Mouse (Mus musculus): ENCODE measurements around the gene Casp6. TPM values are rescaled to one million over a fixed set of nuclear protein-coding genes. Genes with fewer than 3 reads are reported as not detected.

Gene Casp6
- polyA plus RNA-seq (2015; fragmentation: Nextera tagmentation; extraction: Ambion mirVana), result 36.9 and 37.8 TPM in 2 replicates

DNA sequence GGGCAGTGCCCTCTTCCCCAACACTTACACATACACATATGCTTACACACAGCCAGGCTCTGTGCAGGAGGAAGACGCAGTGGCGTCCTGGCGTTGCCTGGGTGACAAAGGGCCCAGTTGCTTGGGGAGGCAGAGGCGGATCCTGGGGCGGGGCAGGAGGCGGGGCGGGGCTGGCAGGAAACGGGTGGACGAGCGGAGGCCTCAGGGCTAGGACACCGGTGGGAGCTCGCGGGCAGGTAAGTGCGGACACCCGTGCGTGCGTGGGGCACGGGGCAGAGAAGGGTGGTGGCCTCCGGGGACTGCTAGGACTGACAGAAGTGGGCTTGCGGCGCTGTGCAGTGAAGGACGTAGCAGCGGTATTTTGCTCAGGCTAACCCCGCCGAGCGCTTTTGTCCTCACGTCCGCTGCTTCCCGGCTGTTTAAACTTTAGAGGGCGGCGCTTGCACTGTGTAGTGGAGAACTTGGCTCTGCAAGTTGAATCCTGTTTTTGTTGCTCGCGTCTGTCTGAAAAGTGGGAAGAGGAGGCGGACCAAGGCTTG is at the start of gene Casp6:
Gene Casp6 (plus strand): TSS at position 155 of the 539 bp plus-strand sequence.
- Histone ChIP-seq H3K4me1 (replicated peaks) (peaks cover 15% of the 10 kb centered on the region), H3K36me3 (0 out of 2 replicates have a peak, but pooled peaks cover 4% of the 10 kb centered on the region), H3K9me3 (no peaks in the 10 kb centered on the region), H3K27me3 (no peaks in the 10 kb centered on the region), H3K4me2 (peak within 1 kb of the TSS; percentile 63), H3K27ac (replicated peaks) (peak within 1 kb of the TSS; percentile 3; the same call in 1 of the 2 replicates), H3K9ac (peak within 1 kb of the TSS; percentile 71), H3K4me3 (peak within 1 kb of the TSS; percentile 59)
- ATAC-seq (ENCODE audit: low read depth), result peak; percentile 96
- under 1% methylated on average over 34 of the region's 34 CpGs for WGBS

DNA sequence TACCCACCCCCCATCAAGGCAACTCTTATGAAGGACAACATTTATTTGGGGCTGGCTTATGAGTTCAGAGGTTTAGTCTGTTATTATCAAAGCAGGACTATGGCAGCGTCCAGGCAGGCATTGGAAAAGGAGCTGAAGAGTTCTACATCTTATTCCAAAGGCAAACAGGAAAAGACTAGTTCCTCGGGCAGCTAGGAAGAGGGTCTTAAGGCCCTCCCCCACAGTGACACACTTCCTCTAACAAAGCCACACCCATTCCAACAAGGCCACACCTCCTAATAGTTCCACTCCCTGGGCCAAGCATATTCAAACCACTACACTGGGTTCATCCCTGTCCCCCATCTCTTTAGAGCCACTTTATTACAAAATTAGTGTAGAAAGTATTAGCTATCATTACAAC is 38.6 kb upstream of the Casp6 start:
- Histone ChIP-seq H3K27me3 (no peaks in the 10 kb centered on the region), H3K4me2 (no peak overlapping the region), H3K4me1 (replicated peaks) (no peaks in the 10 kb centered on the region), H3K9me3 (no peaks in the 10 kb centered on the region), H3K36me3 (no peaks in the 10 kb centered on the region), H3K27ac (replicated peaks) (no peak overlapping the region), H3K4me3 (no peak overlapping the region), H3K9ac (no peak overlapping the region)
- 75% methylated on average over 2 of the region's 2 CpGs for WGBS
- ATAC-seq (ENCODE audit: low read depth), result no peak

DNA sequence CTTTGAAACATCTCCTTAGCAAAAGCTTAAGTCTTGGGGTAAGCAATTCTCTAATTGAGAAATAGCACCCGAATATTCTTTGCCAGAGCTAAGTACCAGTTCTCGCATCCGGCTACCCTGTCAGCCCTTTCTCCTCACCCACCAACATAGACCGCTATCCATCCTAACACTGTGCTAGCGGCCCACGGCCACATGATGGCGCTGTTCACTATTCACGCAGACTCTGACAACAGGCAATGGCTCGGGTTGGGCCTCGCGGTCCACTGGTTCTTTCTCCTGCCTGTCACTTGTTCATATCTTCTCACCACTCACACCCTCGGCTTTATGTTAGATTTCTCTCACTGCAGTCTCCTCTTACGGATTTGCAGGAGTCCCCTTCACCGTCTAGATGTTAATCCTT is 37.5 kb upstream of the Casp6 start:
- H3K27me3 ChIP-seq, result no peaks in the 10 kb centered on the region
- no peaks in the 10 kb centered on the region for H3K4me1 ChIP-seq (replicated peaks)
- 54% methylated on average over 14 of the region's 14 CpGs for WGBS
- no peaks in the 10 kb centered on the region for H3K36me3 ChIP-seq
- ATAC-seq (ENCODE audit: low read depth), result no peak
- H3K9ac ChIP-seq, result no peak overlapping the region
- no peaks in the 10 kb centered on the region for H3K9me3 ChIP-seq
- no peak overlapping the region for H3K27ac ChIP-seq (replicated peaks)
- H3K4me3 ChIP-seq, result no peak overlapping the region
- H3K4me2 ChIP-seq, result no peak overlapping the region

DNA sequence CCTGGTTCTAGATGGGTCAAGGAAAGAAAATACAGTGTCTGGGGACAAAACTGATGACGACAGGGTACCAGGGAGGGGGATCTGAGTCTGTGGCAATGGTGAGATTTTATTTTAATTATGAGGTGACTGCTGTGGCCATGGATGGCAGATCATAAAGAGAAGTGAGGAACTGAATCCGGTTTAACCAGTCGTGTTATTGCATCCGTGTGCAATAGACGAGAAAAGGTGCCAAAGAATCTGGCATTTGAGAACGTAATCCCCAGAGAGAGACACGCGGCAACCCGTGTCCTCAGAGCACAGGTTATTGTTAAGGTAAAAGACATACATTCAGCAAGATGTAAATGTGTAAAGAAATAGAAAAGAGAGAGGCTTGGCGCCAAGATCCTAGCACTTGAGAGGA is 23.9 kb upstream of the Casp6 start:
- ATAC-seq (ENCODE audit: low read depth), result no peak
- Histone ChIP-seq H3K27me3 (no peaks in the 10 kb centered on the region; the same call in 1 of the 2 replicates), H3K36me3 (no peaks in the 10 kb centered on the region), H3K4me3 (no peak overlapping the region), H3K27ac (replicated peaks) (no peak overlapping the region), H3K9ac (no peak overlapping the region), H3K4me2 (no peak overlapping the region), H3K4me1 (replicated peaks) (peaks cover 12% of the 10 kb centered on the region), H3K9me3 (no peaks in the 10 kb centered on the region)
- WGBS, result 94% methylated on average over 10 of the region's 10 CpGs

DNA sequence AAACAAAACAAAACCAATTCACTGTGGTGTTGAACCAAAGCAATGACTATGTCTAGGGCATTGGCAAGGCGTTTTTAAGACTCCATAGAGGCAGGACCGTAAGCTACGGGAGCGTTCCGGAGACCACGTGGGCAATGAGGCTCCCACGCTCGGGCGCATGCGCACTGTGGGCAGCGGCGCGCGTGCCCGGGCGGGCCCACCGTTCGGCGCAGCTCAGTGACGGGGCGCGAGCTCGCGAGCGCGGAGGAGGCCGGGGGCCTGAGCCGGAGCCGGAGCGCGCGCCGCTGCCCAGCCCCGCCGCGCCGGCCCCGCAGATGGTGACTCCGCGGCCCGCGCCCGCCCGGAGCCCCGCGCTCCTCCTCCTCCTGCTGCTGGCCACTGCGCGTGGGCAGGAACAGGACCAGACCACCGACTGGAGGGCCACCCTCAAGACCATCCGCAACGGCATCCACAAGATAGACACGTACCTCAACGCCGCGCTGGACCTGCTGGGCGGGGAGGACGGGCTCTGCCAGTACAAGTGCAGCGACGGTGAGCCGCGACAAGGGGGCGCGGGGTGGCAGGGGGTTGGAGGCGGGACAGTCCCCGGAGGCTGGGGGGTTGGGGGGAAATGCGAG is 22.7 kb upstream of the Casp6 start, which contains the start of gene Pla2g12a:
Gene Pla2g12a (plus strand): TSS at position 202 of the 617 bp plus-strand sequence.
- Histone ChIP-seq H3K27me3 (no peaks in the 10 kb centered on the region; the same call in 1 of the 2 replicates), H3K9me3 (no peaks in the 10 kb centered on the region), H3K4me1 (replicated peaks) (peaks cover 12% of the 10 kb centered on the region), H3K27ac (replicated peaks) (peak within 1 kb of the TSS; percentile 88), H3K4me2 (peak within 1 kb of the TSS; percentile 88), H3K36me3 (no peaks in the 10 kb centered on the region), H3K9ac (peak within 1 kb of the TSS; percentile 85), H3K4me3 (peak within 1 kb of the TSS; percentile 62)
- peak; percentile 95 for ATAC-seq (ENCODE audit: low read depth)
- under 1% methylated on average over 66 of the region's 66 CpGs for WGBS

DNA sequence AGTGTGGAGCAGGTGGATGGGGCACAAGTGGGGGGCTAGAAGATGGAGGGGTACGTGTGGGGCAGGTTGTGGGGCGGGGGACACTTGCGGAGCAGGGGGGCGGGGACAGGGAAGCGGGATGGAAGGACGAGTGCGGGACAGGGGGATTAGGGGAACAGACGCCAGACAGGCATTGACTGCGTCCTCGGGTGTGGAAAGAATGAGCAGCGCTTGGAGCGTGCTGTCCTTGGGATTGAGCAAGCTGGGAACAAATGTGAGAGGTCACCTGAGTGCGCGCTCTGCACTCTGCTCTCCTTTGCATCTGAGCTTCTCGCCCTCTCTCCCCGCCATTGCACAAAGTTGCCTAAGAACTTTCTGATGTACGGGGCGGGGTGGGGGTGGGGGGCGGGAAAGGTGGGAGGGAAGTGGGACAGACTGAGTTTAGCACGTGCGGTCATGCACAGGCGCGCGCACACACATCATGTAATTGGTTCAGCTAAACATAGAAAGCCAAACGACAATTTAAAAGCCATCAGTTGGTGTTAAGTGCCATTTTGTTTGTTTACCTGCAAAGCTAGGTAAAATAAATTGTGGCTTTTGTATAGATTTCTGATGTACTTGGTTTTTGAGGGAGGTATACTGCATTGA is 22.0 kb upstream of the Casp6 start:
- ATAC-seq (ENCODE audit: low read depth), result peak; percentile 70
- H3K27me3 ChIP-seq, result no peaks in the 10 kb centered on the region; the same call in 1 of the 2 replicates
- no peaks in the 10 kb centered on the region for H3K9me3 ChIP-seq
- peak overlapping the region; percentile 62 for H3K4me3 ChIP-seq
- H3K4me2 ChIP-seq, result peak overlapping the region; percentile 88
- under 1% methylated on average over 20 of the region's 25 CpGs for WGBS
- H3K4me1 ChIP-seq (replicated peaks), result peaks cover 12% of the 10 kb centered on the region
- H3K36me3 ChIP-seq, result no peaks in the 10 kb centered on the region
- peak overlapping the region; percentile 88 for H3K27ac ChIP-seq (replicated peaks)
- peak overlapping the region; percentile 85 for H3K9ac ChIP-seq

DNA sequence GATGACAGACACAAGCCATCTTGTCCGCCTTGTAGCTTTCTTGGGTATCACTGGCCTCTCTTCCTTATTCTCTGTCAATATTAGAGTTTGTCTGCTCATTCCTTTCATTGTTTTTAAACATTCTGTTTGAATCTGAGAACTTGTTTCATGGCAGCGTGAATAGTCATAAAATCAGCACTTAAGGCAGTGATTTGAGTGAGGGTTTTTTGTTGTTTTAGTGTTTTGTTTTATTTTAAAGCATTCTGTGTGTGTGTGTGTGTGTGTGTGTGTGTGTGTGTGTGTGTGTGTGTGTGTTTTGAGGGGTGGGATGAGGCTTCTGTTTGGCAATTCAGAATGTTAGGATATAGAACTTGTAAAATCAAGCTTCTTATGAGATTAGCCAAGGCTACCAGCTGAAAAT is 21.3 kb upstream of the Casp6 start:
- no peak overlapping the region for H3K27ac ChIP-seq (replicated peaks)
- H3K4me2 ChIP-seq, result peak overlapping the region; percentile 88
- H3K9me3 ChIP-seq, result no peaks in the 10 kb centered on the region
- H3K4me3 ChIP-seq, result peak overlapping the region; percentile 62; the same call in 1 of the 2 replicates
- H3K36me3 ChIP-seq, result no peaks in the 10 kb centered on the region
- ATAC-seq (ENCODE audit: low read depth), result no peak
- H3K9ac ChIP-seq, result no peak overlapping the region
- WGBS, result 71% methylated on average over 2 of the region's 2 CpGs
- H3K27me3 ChIP-seq, result no peaks in the 10 kb centered on the region; the same call in 1 of the 2 replicates
- peaks cover 12% of the 10 kb centered on the region for H3K4me1 ChIP-seq (replicated peaks)

DNA sequence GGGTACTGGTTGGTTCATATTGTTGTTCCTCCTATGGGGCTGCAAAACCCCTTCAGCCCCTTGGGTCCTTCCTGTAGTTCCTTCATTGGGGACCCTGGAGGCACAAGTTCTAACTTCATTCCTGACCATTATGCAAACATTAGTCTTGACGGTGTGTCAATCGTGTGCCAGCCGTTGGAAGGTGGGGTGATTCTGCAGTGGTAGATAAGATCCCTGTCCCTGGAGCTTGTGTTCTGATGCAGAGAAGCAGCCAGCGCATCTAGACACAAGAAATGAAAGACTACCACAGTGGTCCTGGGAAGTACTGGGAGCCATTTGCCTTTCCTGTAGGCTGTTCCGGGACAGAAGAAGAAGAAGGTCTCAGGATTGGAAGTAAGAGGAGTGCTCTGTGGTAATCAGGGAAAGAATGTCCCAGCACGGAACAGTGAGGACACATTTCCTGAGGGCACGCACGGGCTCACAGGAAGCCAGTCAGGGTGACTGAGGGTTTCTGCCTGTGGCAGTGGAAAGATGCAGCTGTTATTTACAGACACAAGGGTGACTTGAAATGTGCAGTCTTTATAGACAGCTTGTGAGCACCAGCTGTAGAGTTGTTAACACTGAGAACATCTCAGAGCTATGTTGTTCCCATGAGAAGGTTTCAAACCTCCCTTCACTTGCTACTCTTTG is 20.2 kb upstream of the Casp6 start:
- no peak overlapping the region for H3K4me2 ChIP-seq
- no peaks in the 10 kb centered on the region for H3K9me3 ChIP-seq
- WGBS, result 86% methylated on average over 8 of the region's 8 CpGs
- no peak overlapping the region for H3K4me3 ChIP-seq
- no peak overlapping the region for H3K9ac ChIP-seq
- no peaks in the 10 kb centered on the region for H3K36me3 ChIP-seq
- ATAC-seq (ENCODE audit: low read depth), result no peak
- H3K27me3 ChIP-seq, result no peaks in the 10 kb centered on the region
- no peak overlapping the region for H3K27ac ChIP-seq (replicated peaks)
- peaks cover 12% of the 10 kb centered on the region for H3K4me1 ChIP-seq (replicated peaks)

DNA sequence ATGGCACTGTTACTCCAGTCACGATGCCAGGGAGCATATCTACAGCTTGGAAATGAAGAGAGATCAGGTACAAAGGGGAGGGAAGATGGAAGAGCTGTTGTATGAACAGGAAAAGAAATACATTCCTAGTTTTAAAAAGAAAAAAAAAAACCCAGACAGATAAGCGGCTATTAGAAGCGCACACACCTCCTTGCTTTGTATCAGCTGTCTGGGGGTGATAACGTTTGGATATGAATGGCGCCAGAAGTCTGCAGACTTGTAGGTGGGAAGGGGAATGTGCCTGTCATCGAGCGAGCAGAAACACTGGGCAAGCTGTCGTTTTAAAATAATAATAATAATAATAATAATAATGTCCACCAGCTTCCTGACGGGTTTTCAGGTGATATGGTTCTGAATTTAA is 15.6 kb upstream of the Casp6 start:
- no peak overlapping the region for H3K4me2 ChIP-seq

DNA sequence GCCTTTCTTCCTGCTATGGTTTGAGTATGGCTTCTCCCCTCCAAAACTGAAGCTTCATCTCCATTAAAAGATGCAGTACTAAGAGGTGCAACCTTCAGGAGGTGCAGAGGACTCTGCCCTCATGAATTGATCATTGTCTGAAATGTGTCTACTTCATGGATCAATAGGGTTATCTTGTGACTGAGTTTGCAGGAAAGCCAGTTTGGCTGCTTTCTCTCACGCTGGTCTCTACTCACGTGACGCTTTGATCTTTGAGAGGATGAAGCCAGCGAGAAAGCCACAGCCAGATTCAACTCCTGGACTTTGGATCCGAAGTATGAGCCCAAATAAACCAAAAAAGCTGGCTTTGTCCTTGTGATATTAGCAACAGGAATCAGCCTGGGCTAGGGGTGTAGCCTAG is 14.8 kb upstream of the Casp6 start:
- H3K4me3 ChIP-seq, result no peak overlapping the region
- H3K27ac ChIP-seq (replicated peaks), result no peak overlapping the region
- no peak overlapping the region for H3K9ac ChIP-seq
- 88% methylated on average over 5 of the region's 5 CpGs for WGBS
- peaks cover 14% of the 10 kb centered on the region for H3K36me3 ChIP-seq
- no peak for ATAC-seq (ENCODE audit: low read depth)
- H3K4me1 ChIP-seq (replicated peaks), result no peaks in the 10 kb centered on the region
- no peaks in the 10 kb centered on the region for H3K9me3 ChIP-seq
- no peaks in the 10 kb centered on the region for H3K27me3 ChIP-seq
- H3K4me2 ChIP-seq, result no peak overlapping the region

More for the DNA sequence above, 15.6 kb upstream of the Casp6 start:
- H3K4me3 ChIP-seq, result no peak overlapping the region
- H3K9me3 ChIP-seq, result no peaks in the 10 kb centered on the region
- no peak for ATAC-seq (ENCODE audit: low read depth)
- no peak overlapping the region for H3K27ac ChIP-seq (replicated peaks)
- H3K4me1 ChIP-seq (replicated peaks), result no peaks in the 10 kb centered on the region
- 88% methylated on average over 9 of the region's 9 CpGs for WGBS
- H3K9ac ChIP-seq, result no peak overlapping the region
- H3K36me3 ChIP-seq, result peaks cover 6% of the 10 kb centered on the region
- H3K27me3 ChIP-seq, result no peaks in the 10 kb centered on the region

DNA sequence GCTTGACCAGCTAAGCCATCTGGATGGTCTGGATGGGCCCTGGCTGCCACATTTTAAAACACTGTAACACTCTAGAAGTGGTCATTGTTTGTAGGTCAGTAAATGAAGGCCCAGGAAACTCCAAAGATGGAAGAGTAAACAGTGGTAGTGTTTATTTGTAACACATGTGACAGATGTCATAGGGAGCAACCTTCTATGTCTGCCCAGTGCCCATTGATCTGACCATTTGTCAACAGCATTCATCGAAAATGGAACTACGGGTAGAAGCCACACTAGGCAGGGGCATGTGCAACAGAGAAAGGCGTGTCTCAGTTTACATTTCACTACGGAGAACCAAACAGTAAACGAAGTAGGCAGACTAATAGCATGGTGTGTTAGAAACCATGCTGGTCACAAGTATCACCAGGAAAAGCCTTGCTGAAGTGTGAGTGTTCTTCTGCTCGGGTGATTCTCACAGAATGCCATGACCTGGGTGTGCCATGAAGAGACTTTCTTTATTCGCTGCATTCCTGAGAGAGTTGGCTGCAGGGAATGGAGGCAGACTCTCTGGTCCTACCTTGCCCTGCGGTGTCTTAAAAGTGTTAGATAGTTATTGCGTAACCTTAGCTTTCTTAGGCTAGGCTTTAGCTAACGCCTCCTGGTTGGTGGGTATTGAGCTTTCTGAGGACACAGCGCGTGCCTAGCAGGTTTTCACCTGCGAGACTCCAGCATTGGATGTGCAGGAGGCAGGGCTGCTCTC is 13.3 kb upstream of the Casp6 start:
- Histone ChIP-seq H3K4me2 (no peak overlapping the region), H3K27me3 (no peaks in the 10 kb centered on the region), H3K9me3 (no peaks in the 10 kb centered on the region), H3K27ac (replicated peaks) (no peak overlapping the region), H3K4me1 (replicated peaks) (no peaks in the 10 kb centered on the region), H3K4me3 (no peak overlapping the region), H3K36me3 (peaks cover 22% of the 10 kb centered on the region), H3K9ac (no peak overlapping the region)
- 89% methylated on average over 13 of the region's 13 CpGs for WGBS
- no peak for ATAC-seq (ENCODE audit: low read depth)

All from neural tube, embryonic 13.5 days (tissue).